Mouse (Mus musculus): ENCODE measurements around the gene Cnot11. TPM values are rescaled to one million over a fixed set of nuclear protein-coding genes. Genes with fewer than 3 reads are reported as not detected.
A peak's percentile ranks its signal among the peaks of the same experiment; 100 is the strongest.

Cnot11 gene
- polyA plus RNA-seq, 1 experiment from 2014 or later, result 19.4 TPM

GRCm38 (mm10) chr1:39512183-39512582 is 22.6 kb upstream of the Cnot11 start:
- Histone ChIP-seq H3K27ac (replicated peaks) (no peak overlapping the region), H3K27me3 (no peaks in the 10 kb centered on the region), H3K9ac (no peak overlapping the region), H3K4me2 (replicated peaks) (no peak overlapping the region), H3K9me3 (replicated peaks) (no peaks in the 10 kb centered on the region), H3K4me3 (replicated peaks) (no peak overlapping the region), H3K4me1 (0 out of 2 replicates have a peak, but pooled peaks cover 5% of the 10 kb centered on the region), H3K36me3 (no peaks in the 10 kb centered on the region)
- WGBS, result 80% methylated on average over 1 of the region's 1 CpGs
- ATAC-seq (ENCODE audit: insufficient number of reproducible peaks, low FRiP score, low TSS enrichment, low read depth), result no peak

- H3K27ac ChIP-seq (replicated peaks), result no peak overlapping the region
- no peaks in the 10 kb centered on the region for H3K36me3 ChIP-seq
- WGBS, result 77% methylated on average over 10 of the region's 10 CpGs
- no peaks in the 10 kb centered on the region for H3K27me3 ChIP-seq
- no peak overlapping the region for H3K4me3 ChIP-seq (replicated peaks)
- H3K9me3 ChIP-seq (replicated peaks), result no peaks in the 10 kb centered on the region
- H3K4me2 ChIP-seq (replicated peaks), result no peak overlapping the region
- no peaks in the 10 kb centered on the region for H3K4me1 ChIP-seq
- no peak for ATAC-seq (ENCODE audit: insufficient number of reproducible peaks, low FRiP score, low TSS enrichment, low read depth)
- H3K9ac ChIP-seq, result no peak overlapping the region
These were observed 19.3 kb upstream of the Cnot11 start for GRCm38 (mm10) chr1:39515303-39515991.

GRCm38 (mm10) chr1:39521326-39521725 is 13.5 kb upstream of the Cnot11 start:
- 83% methylated on average over 7 of the region's 7 CpGs for WGBS
- Histone ChIP-seq H3K4me3 (replicated peaks) (no peak overlapping the region), H3K4me1 (no peaks in the 10 kb centered on the region), H3K36me3 (no peaks in the 10 kb centered on the region), H3K4me2 (replicated peaks) (no peak overlapping the region), H3K9me3 (replicated peaks) (no peaks in the 10 kb centered on the region), H3K27me3 (no peaks in the 10 kb centered on the region), H3K27ac (replicated peaks) (no peak overlapping the region), H3K9ac (no peak overlapping the region)
- no peak for ATAC-seq (ENCODE audit: insufficient number of reproducible peaks, low FRiP score, low TSS enrichment, low read depth)

- no peaks in the 10 kb centered on the region for H3K36me3 ChIP-seq
- H3K4me1 ChIP-seq, result no peaks in the 10 kb centered on the region
- no peaks in the 10 kb centered on the region for H3K9me3 ChIP-seq (replicated peaks)
These were observed 12.3 kb upstream of the Cnot11 start for GRCm38 (mm10) chr1:39522519-39522918.

GRCm38 (mm10) chr1:39525763-39526162 is 9.0 kb upstream of the Cnot11 start:
- 56% methylated on average over 7 of the region's 7 CpGs for WGBS
- H3K9ac ChIP-seq, result no peak overlapping the region
- no peaks in the 10 kb centered on the region for H3K9me3 ChIP-seq (replicated peaks)
- ATAC-seq (ENCODE audit: insufficient number of reproducible peaks, low FRiP score, low TSS enrichment, low read depth), result no peak
- H3K4me3 ChIP-seq (replicated peaks), result no peak overlapping the region
- no peaks in the 10 kb centered on the region for H3K4me1 ChIP-seq
- H3K36me3 ChIP-seq, result no peaks in the 10 kb centered on the region
- no peak overlapping the region for H3K4me2 ChIP-seq (replicated peaks)
- no peak overlapping the region for H3K27ac ChIP-seq (replicated peaks)
- no peaks in the 10 kb centered on the region for H3K27me3 ChIP-seq

More at GRCm38 (mm10) chr1:39522519-39522918, 12.3 kb upstream of the Cnot11 start:
- ATAC-seq (ENCODE audit: insufficient number of reproducible peaks, low FRiP score, low TSS enrichment, low read depth), result no peak
- H3K9ac ChIP-seq, result no peak overlapping the region
- no peaks in the 10 kb centered on the region for H3K27me3 ChIP-seq
- no peak overlapping the region for H3K4me2 ChIP-seq (replicated peaks)
- no peak overlapping the region for H3K4me3 ChIP-seq (replicated peaks)
- 24% methylated on average over 5 of the region's 5 CpGs for WGBS
- no peak overlapping the region for H3K27ac ChIP-seq (replicated peaks)

GRCm38 (mm10) chr1:39526371-39527167 is 8.2 kb upstream of the Cnot11 start:
- no peak for ATAC-seq (ENCODE audit: insufficient number of reproducible peaks, low FRiP score, low TSS enrichment, low read depth)
- no peak overlapping the region for H3K9ac ChIP-seq
- H3K9me3 ChIP-seq (replicated peaks), result no peaks in the 10 kb centered on the region
- WGBS, result 69% methylated on average over 9 of the region's 9 CpGs
- H3K4me2 ChIP-seq (replicated peaks), result no peak overlapping the region
- H3K27ac ChIP-seq (replicated peaks), result no peak overlapping the region
- H3K27me3 ChIP-seq, result no peaks in the 10 kb centered on the region
- no peaks in the 10 kb centered on the region for H3K4me1 ChIP-seq
- no peaks in the 10 kb centered on the region for H3K36me3 ChIP-seq
- H3K4me3 ChIP-seq (replicated peaks), result no peak overlapping the region

GRCm38 (mm10) chr1:39527432-39527831 is 7.4 kb upstream of the Cnot11 start:
- ATAC-seq (ENCODE audit: insufficient number of reproducible peaks, low FRiP score, low TSS enrichment, low read depth), result peak; percentile 65; the same call in 1 of the 2 replicates
- 9% methylated on average over 7 of the region's 7 CpGs for WGBS

GRCm38 (mm10) chr1:39528319-39528718 is 6.5 kb upstream of the Cnot11 start:
- Histone ChIP-seq H3K36me3 (no peaks in the 10 kb centered on the region), H3K4me1 (no peaks in the 10 kb centered on the region), H3K4me3 (replicated peaks) (no peak overlapping the region), H3K9ac (no peak overlapping the region), H3K27ac (replicated peaks) (no peak overlapping the region), H3K4me2 (replicated peaks) (no peak overlapping the region), H3K27me3 (no peaks in the 10 kb centered on the region), H3K9me3 (replicated peaks) (no peaks in the 10 kb centered on the region)
- no peak for ATAC-seq (ENCODE audit: insufficient number of reproducible peaks, low FRiP score, low TSS enrichment, low read depth)
- 76% methylated on average over 6 of the region's 6 CpGs for WGBS

More at GRCm38 (mm10) chr1:39527432-39527831, 7.4 kb upstream of the Cnot11 start:
- no peaks in the 10 kb centered on the region for H3K9me3 ChIP-seq (replicated peaks)
- H3K27ac ChIP-seq (replicated peaks), result no peak overlapping the region
- no peak overlapping the region for H3K4me2 ChIP-seq (replicated peaks)
- no peak overlapping the region for H3K4me3 ChIP-seq (replicated peaks)
- no peaks in the 10 kb centered on the region for H3K27me3 ChIP-seq
- no peak overlapping the region for H3K9ac ChIP-seq
- H3K4me1 ChIP-seq, result no peaks in the 10 kb centered on the region
- no peaks in the 10 kb centered on the region for H3K36me3 ChIP-seq

- Histone ChIP-seq H3K4me2 (replicated peaks) (no peak overlapping the region), H3K9ac (no peak overlapping the region), H3K36me3 (no peaks in the 10 kb centered on the region), H3K27me3 (no peaks in the 10 kb centered on the region), H3K27ac (replicated peaks) (no peak overlapping the region), H3K4me1 (peaks cover 5% of the 10 kb centered on the region; the same call in 1 of the 2 replicates), H3K4me3 (replicated peaks) (no peak overlapping the region), H3K9me3 (replicated peaks) (no peaks in the 10 kb centered on the region)
- ATAC-seq (ENCODE audit: insufficient number of reproducible peaks, low FRiP score, low TSS enrichment, low read depth), result no peak
- 32% methylated on average over 13 of the region's 13 CpGs for WGBS
These were observed 4.4 kb upstream of the Cnot11 start for GRCm38 (mm10) chr1:39530258-39530943.

GRCm38 (mm10) chr1:39531036-39531435 is 3.8 kb upstream of the Cnot11 start:
- Histone ChIP-seq H3K27ac (replicated peaks) (no peak overlapping the region), H3K36me3 (no peaks in the 10 kb centered on the region), H3K4me1 (peaks cover 5% of the 10 kb centered on the region; the same call in 1 of the 2 replicates), H3K4me2 (replicated peaks) (no peak overlapping the region), H3K27me3 (no peaks in the 10 kb centered on the region), H3K9ac (no peak overlapping the region), H3K4me3 (replicated peaks) (no peak overlapping the region), H3K9me3 (replicated peaks) (no peaks in the 10 kb centered on the region)
- ATAC-seq (ENCODE audit: insufficient number of reproducible peaks, low FRiP score, low TSS enrichment, low read depth), result no peak
- 66% methylated on average over 4 of the region's 4 CpGs for WGBS

GRCm38 (mm10) chr1:39533917-39534316 is 875 bp upstream of the Cnot11 start:
- H3K27ac ChIP-seq (replicated peaks), result no peak overlapping the region
- no peak overlapping the region for H3K4me3 ChIP-seq (replicated peaks)
- H3K4me2 ChIP-seq (replicated peaks), result no peak overlapping the region
- H3K9me3 ChIP-seq (replicated peaks), result no peaks in the 10 kb centered on the region
- no peaks in the 10 kb centered on the region for H3K27me3 ChIP-seq
- peaks cover 19% of the 10 kb centered on the region for H3K4me1 ChIP-seq
- no peak overlapping the region for H3K9ac ChIP-seq
- H3K36me3 ChIP-seq, result peaks cover 8% of the 10 kb centered on the region
- WGBS, result 30% methylated on average over 3 of the region's 3 CpGs
- ATAC-seq (ENCODE audit: insufficient number of reproducible peaks, low FRiP score, low TSS enrichment, low read depth), result no peak

Data from embryonic facial prominence, embryonic 15.5 days (tissue).